Mouse (Mus musculus) limb, embryonic 14.5 days (tissue): Measurements from ENCODE around the gene Eipr1. TPM values are rescaled to one million over a fixed set of nuclear protein-coding genes. Genes with fewer than 3 reads are reported as not detected.
"Not testable (repeated sequence)": the region's sequence is repeated elsewhere in the genome, so short reads cannot be mapped to it uniquely, and the experiment has no call there.

Source experiments
- ATAC-seq: fragments of 200-750 bp; cut with Nextera tagmentation; 2 replicates; pipeline ENCODE4 v1.8.0; 2017; ENCODE audit warnings: low read depth, moderate number of reproducible peaks, moderate TSS enrichment; ENCODE audit not compliant: low FRiP score
- DNase-seq: peaks from one replicate; pipeline ENCODE4 v3.0.0-alpha.2; 2015; ENCODE audit warnings: low spot score
- H3K27ac ChIP-seq: fragments of 300-500 bp; sonication (generic); replicated peaks from 2 replicates; pipeline ENCODE4 v1.5.1; 2014; ENCODE audit warnings: low read depth, mild to moderate bottlenecking, low read length, moderate library complexity, mixed read lengths
- H3K27me3 ChIP-seq: fragments of 300-500 bp; sonication (generic); 2 replicates; pipeline ENCODE4 v1.6.1; 2014; ENCODE audit warnings: low read length, mixed read lengths; ENCODE audit not compliant: control insufficient read depth, insufficient read depth
- H3K36me3 ChIP-seq: fragments of 300-500 bp; sonication (generic); 2 replicates; pipeline ENCODE4 v1.6.1; 2014; ENCODE audit warnings: mild to moderate bottlenecking, low read length, moderate library complexity, mixed read lengths; ENCODE audit not compliant: control insufficient read depth, insufficient read depth
- H3K4me1 ChIP-seq: fragments of 300-500 bp; sonication (generic); 2 replicates; pipeline ENCODE4 v1.6.1; 2014; ENCODE audit warnings: antibody characterized with exemption, low read length, mixed read lengths; ENCODE audit not compliant: control insufficient read depth, insufficient read depth
- H3K4me2 ChIP-seq: fragments of 300-500 bp; sonication (generic); replicated peaks from 2 replicates; pipeline ENCODE4 v1.6.1; 2014; ENCODE audit warnings: low read depth, mild to moderate bottlenecking, low read length, moderate library complexity; ENCODE audit not compliant: severe bottlenecking
- H3K4me3 ChIP-seq: fragments of 300-500 bp; sonication (generic); replicated peaks from 2 replicates; pipeline ENCODE4 v1.5.1; 2014; ENCODE audit warnings: low read length
- H3K9ac ChIP-seq: fragments of 300-500 bp; sonication (generic); 2 replicates; pipeline ENCODE4 v1.6.1; 2014; ENCODE audit warnings: mild to moderate bottlenecking, low read depth, low read length, moderate library complexity; ENCODE audit not compliant: severe bottlenecking
- H3K9me3 ChIP-seq: fragments of 300-500 bp; sonication (generic); 2 replicates; pipeline ENCODE4 v1.6.1; 2016; ENCODE audit warnings: low read length; ENCODE audit not compliant: control insufficient read depth
- POLR2A ChIP-seq: fragments of 200-500 bp; IDR thresholded peaks from 2 replicates; pipeline ENCODE4 v1.8.0; 2012; ENCODE audit warnings: inconsistent platforms, mild to moderate bottlenecking, moderate library complexity, borderline replicate concordance; ENCODE audit not compliant: insufficient read depth, insufficient read length; ENCODE audit errors: extremely low read depth
- WGBS: fragments of 180-500 bp; shearing (Covaris S2); extraction: QIAGEN DNeasy Blood & Tissue Kit; methylation state at CpG from one replicate; pipeline ENCODE4 v1.1.7; 2014; 5-methylcytosine and 5-hydroxymethylcytosine counted together
- polyA plus RNA-seq, 2 experiments: library from polyadenylated mRNA; depleted of rRNA in 1 of 2; stranded (reverse) in 1 of 2; unstranded in 1 of 2; fragments of >200 nt; fragmentation: Nextera tagmentation in 1 of 2; extraction: Ambion mirVana in 1 of 2; gene quantifications; 2 replicates each; pipeline versions ENCODE4 v1.2.1 to v1.2.3; 2012 to 2014

Eipr1 gene
- polyA plus RNA-seq, 2 experiments, result 18.8 to 31.2 TPM

- no peak overlapping the region for H3K4me3 ChIP-seq
- no peak overlapping the region for H3K4me2 ChIP-seq
- WGBS, result 86% methylated on average over 5 of the region's 5 CpGs
- H3K4me1 ChIP-seq, result no peaks in the 10 kb centered on the region
- H3K9me3 ChIP-seq, result no peaks in the 10 kb centered on the region
- H3K27me3 ChIP-seq, result no peaks in the 10 kb centered on the region
- H3K36me3 ChIP-seq, result peaks cover 53% of the 10 kb centered on the region
- ATAC-seq, result no peak
- TF ChIP-seq POLR2A, result no peak
- no peak overlapping the region for H3K9ac ChIP-seq
- DNase-seq, result no peak
- no peak overlapping the region for H3K27ac ChIP-seq
These were observed 24.5 kb upstream of the Eipr1 start for GRCm38 (mm10) chr12:28727061-28727460.

GRCm38 (mm10) chr12:28732631-28733030, 19.0 kb upstream of the Eipr1 start:
- H3K4me3 ChIP-seq, result no peak overlapping the region
- H3K27ac ChIP-seq, result no peak overlapping the region
- H3K36me3 ChIP-seq, result peaks cover 65% of the 10 kb centered on the region
- DNase-seq (no peak), ATAC-seq (no peak)
- no peaks in the 10 kb centered on the region for H3K9me3 ChIP-seq
- WGBS, result 92% methylated on average over 8 of the region's 8 CpGs
- H3K27me3 ChIP-seq, result no peaks in the 10 kb centered on the region
- H3K9ac ChIP-seq, result no peak overlapping the region
- TF ChIP-seq POLR2A, result no peak
- no peak overlapping the region for H3K4me2 ChIP-seq
- no peaks in the 10 kb centered on the region for H3K4me1 ChIP-seq

GRCm38 (mm10) chr12:28733520-28734245, 17.9 kb upstream of the Eipr1 start:
- not testable (repeated sequence) for H3K4me1 ChIP-seq, ATAC-seq, H3K9ac ChIP-seq, H3K4me3 ChIP-seq, DNase-seq, H3K27ac ChIP-seq, H3K9me3 ChIP-seq, H3K4me2 ChIP-seq, H3K27me3 ChIP-seq
- peaks cover 61% of the 10 kb centered on the region for H3K36me3 ChIP-seq
- 96% methylated on average over 6 of the region's 6 CpGs for WGBS

GRCm38 (mm10) chr12:28734271-28734670, 17.3 kb upstream of the Eipr1 start:
- Histone ChIP-seq H3K4me3 (no peak overlapping the region), H3K36me3 (peaks cover 56% of the 10 kb centered on the region), H3K4me2 (no peak overlapping the region), H3K9ac (no peak overlapping the region), H3K27ac (no peak overlapping the region), H3K27me3 (no peaks in the 10 kb centered on the region), H3K4me1 (no peaks in the 10 kb centered on the region), H3K9me3 (no peaks in the 10 kb centered on the region)
- DNase-seq (no peak), ATAC-seq (no peak)
- 100% methylated on average over 1 of the region's 1 CpGs for WGBS
- TF ChIP-seq POLR2A, result no peak

GRCm38 (mm10) chr12:28735293-28735692, 16.3 kb upstream of the Eipr1 start:
- Histone ChIP-seq H3K4me3 (no peak overlapping the region), H3K4me2 (no peak overlapping the region), H3K4me1 (no peaks in the 10 kb centered on the region), H3K36me3 (peaks cover 49% of the 10 kb centered on the region), H3K9me3 (no peaks in the 10 kb centered on the region), H3K9ac (no peak overlapping the region), H3K27ac (no peak overlapping the region), H3K27me3 (no peaks in the 10 kb centered on the region)
- DNase-seq, result no peak
- ATAC-seq, result no peak
- no peak for TF ChIP-seq POLR2A
- WGBS, result 91% methylated on average over 3 of the region's 3 CpGs
